Comparison of ENCODE assay signal across 30 mouse cellular contexts in the genomic region with DNA sequence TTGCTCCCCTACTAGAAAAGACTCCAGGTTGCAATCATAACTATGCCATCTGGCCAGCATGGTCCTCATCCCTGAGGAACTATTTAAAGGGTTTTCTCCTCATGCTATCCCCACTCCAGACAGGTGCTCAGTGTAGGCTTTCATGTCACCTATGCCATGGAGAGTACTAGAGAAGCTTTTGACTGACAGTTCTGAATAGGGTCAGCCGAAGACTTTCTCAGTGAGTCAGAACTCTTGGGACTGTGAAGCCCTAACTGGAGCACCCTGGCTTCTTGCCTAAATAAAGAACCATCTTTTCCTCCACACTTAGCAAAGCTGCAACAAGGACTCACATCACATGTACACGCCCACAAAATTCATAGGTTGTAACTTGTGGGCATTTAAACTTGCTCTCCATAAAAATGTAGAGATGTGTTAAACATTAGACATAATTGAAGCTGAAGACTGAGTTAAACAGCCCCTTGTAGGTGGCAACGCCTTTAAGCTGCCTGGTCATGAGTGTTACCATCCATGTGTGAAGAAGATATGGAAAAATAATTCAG. TPM values are rescaled to one million over a fixed set of nuclear protein-coding genes. Genes with fewer than 3 reads are reported as not detected.
A peak's percentile ranks its signal among the peaks of the same experiment; 100 is the strongest.
DNase-seq lines count a peak whose midpoint lies in the region; ATAC-seq and TF ChIP-seq lines count a peak whose summit lies in the region.
"Had no signal": no experiment of that assay in that cellular context is flagged by ENCODE, and none has a peak within 500 bp of the region (broad histone marks: within the 10 kb centered on the region; RNA-seq: fewer than 3 reads in every experiment).

No protein-coding gene starts in this region.

- DNase-seq in lung, embryonic 14.5 days = peak; percentile 11
- DNase-seq in lung, adult 18-20 months = no peak
- peak; percentile 52 for DNase-seq in lung, postnatal 0 days (ENCODE audit: low spot score)
- DNase-seq in lung, postnatal 25 days (ENCODE audit: low spot score) = no peak
- DNase-seq in large intestine, adult 2 months (ENCODE audit: low read depth, low spot score) = peak; percentile 73
- DNase-seq: adrenal gland, adult 8-10 months; adrenal gland, postnatal 25 days; B cell, adult 2 months; cerebellum, adult 18-20 months; cerebellum, adult 9-10 months; cerebellum, postnatal 14 days; gastrocnemius, postnatal 25 days; heart, adult 18-20 months; heart, postnatal 10 days; heart, postnatal 4 days had no signal

- H3K27me3 ChIP-seq in intestine, embryonic 15.5 days (replicated peaks) = no peaks in the 10 kb centered on the region
- no peaks in the 10 kb centered on the region for H3K27me3 ChIP-seq in intestine, postnatal 0 days (replicated peaks; ENCODE audit: control insufficient read depth, insufficient read depth, low read length)
- no peaks in the 10 kb centered on the region for H3K27me3 ChIP-seq in lung, embryonic 14.5 days (ENCODE audit: insufficient read depth, low read length)
- H3K27me3 ChIP-seq in lung, postnatal 0 days (replicated peaks; ENCODE audit: insufficient read depth, low read length) = no peaks in the 10 kb centered on the region
- H3K27me3 ChIP-seq in midbrain, embryonic 13.5 days = no peaks in the 10 kb centered on the region
- H3K27me3 ChIP-seq: forebrain, embryonic 13.5 days; heart, embryonic 12.5 days; heart, embryonic 15.5 days had no signal

- H3K4me2 ChIP-seq in intestine, embryonic 15.5 days (replicated peaks) = no peak overlapping the region
- no peak overlapping the region for H3K4me2 ChIP-seq in intestine, postnatal 0 days (replicated peaks; ENCODE audit: low read depth)
- no peak overlapping the region for H3K4me2 ChIP-seq in lung, embryonic 14.5 days
- H3K4me2 ChIP-seq in lung, postnatal 0 days (replicated peaks; ENCODE audit: low read depth, low read length) = no peak overlapping the region
- H3K4me2 ChIP-seq in midbrain, embryonic 13.5 days (replicated peaks) = no peak overlapping the region
- H3K4me2 ChIP-seq: forebrain, embryonic 13.5 days; heart, embryonic 12.5 days; heart, embryonic 15.5 days; hindbrain, embryonic 14.5 days had no signal

- ATAC-seq in intestine, embryonic 15.5 days = peak; percentile 28; the same call in 1 of the 2 replicates
- no peak for ATAC-seq in intestine, postnatal 0 days
- ATAC-seq in lung, embryonic 14.5 days (ENCODE audit: insufficient read depth) = no peak
- peak; percentile 81 for ATAC-seq in lung, postnatal 0 days
- no peak for ATAC-seq in midbrain, embryonic 13.5 days
- ATAC-seq: activated CD4-positive, CD25-positive, alpha-beta regulatory T cell, adult 4 months; forebrain, embryonic 13.5 days; forebrain, embryonic 16.5 days; hindbrain, postnatal 0 days had no signal

- no peak overlapping the region for H3K27ac ChIP-seq in intestine, embryonic 15.5 days
- no peak overlapping the region for H3K27ac ChIP-seq in intestine, postnatal 0 days (ENCODE audit: low read depth, low read length)
- H3K27ac ChIP-seq in lung, embryonic 14.5 days (ENCODE audit: low read depth) = no peak overlapping the region
- no peak overlapping the region for H3K27ac ChIP-seq in lung, postnatal 0 days (ENCODE audit: low read length)
- H3K27ac ChIP-seq in midbrain, embryonic 13.5 days = no peak overlapping the region
- H3K27ac ChIP-seq: forebrain, embryonic 10.5 days; forebrain, embryonic 13.5 days; heart, embryonic 15.5 days; hindbrain, embryonic 14.5 days; hindbrain, postnatal 0 days had no signal

- no peaks in the 10 kb centered on the region for H3K4me1 ChIP-seq in intestine, embryonic 15.5 days (replicated peaks)
- no peaks in the 10 kb centered on the region for H3K4me1 ChIP-seq in intestine, postnatal 0 days (replicated peaks; ENCODE audit: control insufficient read depth, insufficient read depth, low read length)
- no peaks in the 10 kb centered on the region for H3K4me1 ChIP-seq in lung, embryonic 14.5 days (ENCODE audit: insufficient read depth)
- H3K4me1 ChIP-seq in lung, postnatal 0 days (ENCODE audit: insufficient read depth, low read depth, low read length) = no peaks in the 10 kb centered on the region
- H3K4me1 ChIP-seq in midbrain, embryonic 13.5 days (replicated peaks) = no peaks in the 10 kb centered on the region
- H3K4me1 ChIP-seq: forebrain, embryonic 10.5 days; forebrain, embryonic 13.5 days; heart, embryonic 12.5 days; heart, embryonic 15.5 days had no signal

- 77% methylated on average over 3 of the region's 3 CpGs for WGBS in intestine, embryonic 15.5 days
- 68% methylated on average over 3 of the region's 3 CpGs for WGBS in intestine, postnatal 0 days
- 65% methylated on average over 3 of the region's 3 CpGs for WGBS in lung, embryonic 14.5 days
- 51% methylated on average over 3 of the region's 3 CpGs for WGBS in lung, postnatal 0 days
- 25% methylated on average over 3 of the region's 3 CpGs for WGBS in large intestine, adult 2 months
- WGBS in midbrain, embryonic 13.5 days = 86% methylated on average over 3 of the region's 3 CpGs

- no peaks in the 10 kb centered on the region for H3K36me3 ChIP-seq in intestine, embryonic 15.5 days
- no peaks in the 10 kb centered on the region for H3K36me3 ChIP-seq in intestine, postnatal 0 days (ENCODE audit: control insufficient read depth, insufficient read depth)
- H3K36me3 ChIP-seq in lung, embryonic 14.5 days (ENCODE audit: insufficient read depth) = no peaks in the 10 kb centered on the region
- H3K36me3 ChIP-seq in lung, postnatal 0 days (ENCODE audit: insufficient read depth, low read length) = no peaks in the 10 kb centered on the region
- H3K36me3 ChIP-seq in midbrain, embryonic 13.5 days = no peaks in the 10 kb centered on the region
- H3K36me3 ChIP-seq: forebrain, embryonic 10.5 days; G1E; heart, embryonic 12.5 days; heart, embryonic 15.5 days had no signal

- H3K4me3 ChIP-seq in intestine, embryonic 15.5 days (replicated peaks) = no peak overlapping the region
- no peak overlapping the region for H3K4me3 ChIP-seq in intestine, postnatal 0 days (ENCODE audit: low read depth, low read length)
- H3K4me3 ChIP-seq in lung, embryonic 14.5 days (ENCODE audit: low read depth, low read length) = no peak overlapping the region
- H3K4me3 ChIP-seq in lung, postnatal 0 days (ENCODE audit: low read depth, low read length) = no peak overlapping the region
- no peak overlapping the region for H3K4me3 ChIP-seq in midbrain, embryonic 13.5 days (replicated peaks)
- H3K4me3 ChIP-seq: forebrain, embryonic 10.5 days; forebrain, embryonic 13.5 days; heart, embryonic 12.5 days; heart, embryonic 15.5 days had no signal

- H3K9me3 ChIP-seq in intestine, embryonic 15.5 days = no peaks in the 10 kb centered on the region
- no peaks in the 10 kb centered on the region for H3K9me3 ChIP-seq in intestine, postnatal 0 days (ENCODE audit: control insufficient read depth)
- H3K9me3 ChIP-seq in lung, embryonic 14.5 days (ENCODE audit: low read depth, low read length) = no peaks in the 10 kb centered on the region
- no peaks in the 10 kb centered on the region for H3K9me3 ChIP-seq in lung, postnatal 0 days (ENCODE audit: low read length)
- no peaks in the 10 kb centered on the region for H3K9me3 ChIP-seq in midbrain, embryonic 13.5 days
- H3K9me3 ChIP-seq: forebrain, embryonic 10.5 days; forebrain, embryonic 13.5 days; G1E; heart, embryonic 12.5 days; heart, embryonic 15.5 days had no signal

- peak; percentile 9; the same call in 1 of the 2 replicates for TF ChIP-seq EP300 in lung, postnatal 0 days (IDR thresholded peaks at IDR 0.05)

- no peak for TF ChIP-seq CTCF in intestine, postnatal 0 days (IDR thresholded peaks at IDR 0.05; ENCODE audit: low read depth)
- TF ChIP-seq CTCF in lung, embryonic 14.5 days (IDR thresholded peaks at IDR 0.05; ENCODE audit: low read depth) = no peak
- TF ChIP-seq CTCF in lung, postnatal 0 days (IDR thresholded peaks at IDR 0.05) = no peak

- no peak overlapping the region for H3K9ac ChIP-seq in intestine, embryonic 15.5 days
- H3K9ac ChIP-seq in intestine, postnatal 0 days (ENCODE audit: low read depth, low read length) = no peak overlapping the region
- H3K9ac ChIP-seq in lung, embryonic 14.5 days = no peak overlapping the region
- H3K9ac ChIP-seq in lung, postnatal 0 days (replicated peaks; ENCODE audit: low read depth) = no peak overlapping the region
- no peak overlapping the region for H3K9ac ChIP-seq in midbrain, embryonic 13.5 days (replicated peaks)
- H3K9ac ChIP-seq: forebrain, embryonic 13.5 days; heart, embryonic 12.5 days; heart, embryonic 15.5 days; hindbrain, embryonic 14.5 days had no signal

RNA-seq across cellular contexts. Expression of gene Syndig1, which starts 24.3 kb away (rescaled TPM):
- polyA plus RNA-seq in intestine, embryonic 15.5 days (2015; fragmentation: Nextera tagmentation; extraction: Ambion mirVana) = 6.7 and 7.2 TPM in 2 replicates
- 10.4 and 12.0 TPM in 2 replicates for polyA plus RNA-seq in intestine, postnatal 0 days (2015; fragmentation: Nextera tagmentation; extraction: Ambion mirVana)
- polyA plus RNA-seq in lung, embryonic 14.5 days (2014; fragmentation: Nextera tagmentation; extraction: Ambion mirVana) = 4.2 TPM in 2 replicates
- polyA plus RNA-seq in lung, postnatal 0 days (2015; fragmentation: Nextera tagmentation; extraction: Ambion mirVana) = 0.68 and 1.2 TPM in 2 replicates
- polyA plus RNA-seq in large intestine, adult 2 months (2012; rRNA removed) = 6.1 and 9.9 TPM in 2 replicates
- 14.0 and 14.7 TPM in 2 replicates for polyA plus RNA-seq in midbrain, embryonic 13.5 days (2015; fragmentation: Nextera tagmentation; extraction: Ambion mirVana)
- polyA plus RNA-seq: G1E had no signal

RNA-seq across cellular contexts. Expression of gene C530025M09Rik, which starts 26.3 kb away (rescaled TPM):
- 0.25 TPM in 1 of 2 replicates, not detected in the other for polyA plus RNA-seq in intestine, embryonic 15.5 days (2015; fragmentation: Nextera tagmentation; extraction: Ambion mirVana)
- polyA plus RNA-seq in intestine, postnatal 0 days (2015; fragmentation: Nextera tagmentation; extraction: Ambion mirVana) = 0.35 and 0.54 TPM in 2 replicates
- polyA plus RNA-seq in lung, embryonic 14.5 days (2014; fragmentation: Nextera tagmentation; extraction: Ambion mirVana) = not detected in 2 replicates
- not detected in 2 replicates for polyA plus RNA-seq in lung, postnatal 0 days (2015; fragmentation: Nextera tagmentation; extraction: Ambion mirVana)
- not detected in 2 replicates for polyA plus RNA-seq in large intestine, adult 2 months (2012; rRNA removed)
- polyA plus RNA-seq in midbrain, embryonic 13.5 days (2015; fragmentation: Nextera tagmentation; extraction: Ambion mirVana) = 0.85 and 0.95 TPM in 2 replicates
- polyA plus RNA-seq: activated CD4-positive, CD25-positive, alpha-beta regulatory T cell, adult 4 months; embryonic facial prominence, embryonic 11.5 days; embryonic facial prominence, embryonic 14.5 days; G1E; gonadal fat pad, adult 2 months; heart, embryonic 15.5 days had no signal

Comparison
In these comparisons a context has a peak if more than half of its experiments do, and no peak if none do; other contexts are left out.
1. ATAC-seq: peak in intestine, embryonic 15.5 days (single experiment) and lung, postnatal 0 days (single experiment); none in intestine, postnatal 0 days (single experiment), lung, embryonic 14.5 days (single experiment) and midbrain, embryonic 13.5 days (single experiment).
2. DNase-seq: peak in lung, embryonic 14.5 days (single experiment), lung, postnatal 0 days (single experiment) and large intestine, adult 2 months (single experiment); none in lung, adult 18-20 months (0 of 2) and lung, postnatal 25 days (single experiment).